Mouse (Mus musculus) MEL (cell line): Measurements from ENCODE around the gene P2rx4. TPM values are rescaled to one million over a fixed set of nuclear protein-coding genes. Genes with fewer than 3 reads are reported as not detected.
A peak's percentile ranks its signal among the peaks of the same experiment; 100 is the strongest.

ENCODE experiments used
- DNase-seq: peaks from one replicate; pipeline ENCODE4 v3.0.0; 2011; ENCODE audit warnings: low read depth, low spot score
- H3K27ac ChIP-seq: 2 replicates; pipeline ENCODE4 v1.5.1; 2012; ENCODE audit warnings: low read depth, mild to moderate bottlenecking, control low read depth, low read length, moderate library complexity; ENCODE audit not compliant: control insufficient read depth
- H3K27me3 ChIP-seq, 2 experiments: fragments of 150-350 bp in 1 of 2; sonication (generic) in 1 of 2; 2 replicates each; pipeline ENCODE4 v1.6.1; 2012; ENCODE audit warnings: low read length in 2 of 2, mild to moderate bottlenecking in 2 of 2, improper control_type of control experiment in 1 of 2, moderate library complexity in 1 of 2; ENCODE audit not compliant: insufficient read depth in 2 of 2, control insufficient read depth in 1 of 2
- H3K36me3 ChIP-seq, 2 experiments: 2 replicates each; pipeline ENCODE4 v1.6.1; 2012 to 2014; ENCODE audit warnings: low read length in 2 of 2, improper control_type of control experiment in 1 of 2, inconsistent platforms in 1 of 2, mild to moderate bottlenecking in 1 of 2; ENCODE audit not compliant: insufficient read depth in 2 of 2, control insufficient read depth in 1 of 2
- H3K4me1 ChIP-seq, 2 experiments: fragments of 150-350 bp in 1 of 2; sonication (generic) in 1 of 2; 2 replicates each; pipeline ENCODE4 v1.6.1; 2012; ENCODE audit warnings: low read length in 2 of 2, improper control_type of control experiment in 1 of 2, mild to moderate bottlenecking in 1 of 2; ENCODE audit not compliant: insufficient read depth in 2 of 2, control insufficient read depth in 1 of 2
- H3K4me3 ChIP-seq, 2 experiments: fragments of 150-350 bp in 1 of 2; sonication (generic) in 1 of 2; 2 replicates each; pipeline ENCODE4 v1.5.1; 2012; ENCODE audit warnings: low read depth in 2 of 2, low read length in 2 of 2, mild to moderate bottlenecking in 2 of 2, moderate library complexity in 2 of 2, control low read depth in 1 of 2, improper control_type of control experiment in 1 of 2; ENCODE audit not compliant: control insufficient read depth in 1 of 2, insufficient read depth in 1 of 2
- H3K79me2 ChIP-seq: 2 replicates; pipeline ENCODE4 v1.6.1; 2012; ENCODE audit warnings: mild to moderate bottlenecking, low read length, moderate library complexity; ENCODE audit not compliant: control insufficient read depth, poor library complexity, insufficient read depth
- H3K9ac ChIP-seq: 2 replicates; pipeline ENCODE4 v1.6.1; 2012; ENCODE audit warnings: low read depth, mild to moderate bottlenecking, control low read depth, low read length, moderate library complexity; ENCODE audit not compliant: control insufficient read depth, poor library complexity, severe bottlenecking
- H3K9me3 ChIP-seq: fragments of 150-350 bp; sonication (generic); replicated peaks from 2 replicates; pipeline ENCODE4 v1.6.1; 2012; ENCODE audit warnings: mild to moderate bottlenecking, low read length, improper control_type of control experiment, moderate library complexity; ENCODE audit not compliant: insufficient read depth
- BHLHE40 ChIP-seq: IDR thresholded peaks from 2 replicates; pipeline ENCODE4 v1.6.1; 2012; ENCODE audit warnings: low read depth, mild to moderate bottlenecking, inconsistent platforms, low read length, improper control_type of control experiment, borderline replicate concordance
- CHD1 ChIP-seq: IDR thresholded peaks from 2 replicates; pipeline ENCODE4 v1.6.1; 2012; ENCODE audit warnings: low read depth, mild to moderate bottlenecking, inconsistent platforms, low read length, improper control_type of control experiment
- ELF1 ChIP-seq: IDR thresholded peaks from 2 replicates; pipeline ENCODE4 v1.6.1; 2014; ENCODE audit warnings: low read depth, mild to moderate bottlenecking, inconsistent platforms, low read length, improper control_type of control experiment, moderate library complexity
- EP300 ChIP-seq, 2 experiments: IDR thresholded peaks; 2 replicates each; pipeline ENCODE4 v1.6.1; 2011; ENCODE audit warnings: improper control_type of control experiment in 2 of 2, low read length in 2 of 2, low read depth in 1 of 2, mild to moderate bottlenecking in 1 of 2
- ETS1 ChIP-seq: IDR thresholded peaks from 2 replicates; pipeline ENCODE4 v1.6.1; 2012; ENCODE audit warnings: low read depth, mild to moderate bottlenecking, inconsistent platforms, low read length, improper control_type of control experiment, moderate library complexity
- GABPA ChIP-seq: IDR thresholded peaks from 2 replicates; pipeline ENCODE4 v1.6.1; 2012; ENCODE audit warnings: low read depth, mild to moderate bottlenecking, inconsistent platforms, low read length, improper control_type of control experiment, moderate library complexity
- GATA1 ChIP-seq: IDR thresholded peaks from 2 replicates; pipeline ENCODE4 v1.6.1; 2011; ENCODE audit warnings: low read depth, low read length, improper control_type of control experiment
- HCFC1 ChIP-seq: IDR thresholded peaks from 2 replicates; pipeline ENCODE4 v1.6.1; 2012; ENCODE audit warnings: low read depth, mild to moderate bottlenecking, inconsistent platforms, low read length, improper control_type of control experiment, moderate library complexity
- JUND ChIP-seq: IDR thresholded peaks from 2 replicates; pipeline ENCODE4 v1.6.1; 2011; ENCODE audit warnings: low read depth, mild to moderate bottlenecking, improper control_type of control experiment, low read length
- MAFK ChIP-seq: IDR thresholded peaks from 2 replicates; pipeline ENCODE4 v1.6.1; 2011; ENCODE audit warnings: low read depth, mild to moderate bottlenecking, low read length, improper control_type of control experiment, borderline replicate concordance
- MAZ ChIP-seq: IDR thresholded peaks from 2 replicates; pipeline ENCODE4 v1.6.1; 2012; ENCODE audit warnings: low read depth, mild to moderate bottlenecking, inconsistent platforms, low read length, improper control_type of control experiment
- MEF2A ChIP-seq: IDR thresholded peaks from 2 replicates; pipeline ENCODE4 v1.6.1; 2014; ENCODE audit warnings: low read depth, mild to moderate bottlenecking, inconsistent platforms, low read length, improper control_type of control experiment; ENCODE audit not compliant: poor library complexity, insufficient replicate concordance, severe bottlenecking; ENCODE audit errors: extremely low read depth
- MXI1 ChIP-seq: IDR thresholded peaks from 2 replicates; pipeline ENCODE4 v1.6.1; 2011; ENCODE audit warnings: mild to moderate bottlenecking, low read depth, low read length, improper control_type of control experiment
- MYB ChIP-seq: IDR thresholded peaks from 2 replicates; pipeline ENCODE4 v1.6.1; 2011; ENCODE audit warnings: mild to moderate bottlenecking, low read depth, low read length, improper control_type of control experiment
- MYC ChIP-seq: IDR thresholded peaks from 2 replicates; pipeline ENCODE4 v1.6.1; 2011; ENCODE audit warnings: low read depth, mild to moderate bottlenecking, low read length, improper control_type of control experiment, moderate library complexity
- POLR2A ChIP-seq, 2 experiments: IDR thresholded peaks; 2 replicates each; pipeline ENCODE4 v1.6.1; 2011 to 2012; ENCODE audit warnings: low read length in 2 of 2, mild to moderate bottlenecking in 2 of 2, control low read depth in 1 of 2, improper control_type of control experiment in 1 of 2, low read depth in 1 of 2, moderate library complexity in 1 of 2; ENCODE audit not compliant: control insufficient read depth in 1 of 2, insufficient read depth in 1 of 2, poor library complexity in 1 of 2
- POLR2AphosphoS5 ChIP-seq: IDR thresholded peaks from 2 replicates; pipeline ENCODE4 v1.6.1; 2012; ENCODE audit warnings: low read depth, borderline replicate concordance, mild to moderate bottlenecking, inconsistent platforms, low read length, moderate library complexity, mixed read lengths
- RAD21 ChIP-seq: IDR thresholded peaks from 2 replicates; pipeline ENCODE4 v1.6.1; 2011; ENCODE audit warnings: mild to moderate bottlenecking, low read depth, low read length, improper control_type of control experiment
- RCOR1 ChIP-seq: IDR thresholded peaks from 2 replicates; pipeline ENCODE4 v1.6.1; 2012; ENCODE audit warnings: low read depth, mild to moderate bottlenecking, inconsistent platforms, low read length, improper control_type of control experiment
- SIN3A ChIP-seq: IDR thresholded peaks from 2 replicates; pipeline ENCODE4 v1.6.1; 2012; ENCODE audit warnings: low read length, improper control_type of control experiment, inconsistent platforms
- TBP ChIP-seq: IDR thresholded peaks from 2 replicates; pipeline ENCODE4 v1.8.0; 2011; ENCODE audit warnings: low read depth, low read length, improper control_type of control experiment
- TCF12 ChIP-seq: IDR thresholded peaks from 2 replicates; pipeline ENCODE4 v1.6.1; 2014; ENCODE audit warnings: low read depth, mild to moderate bottlenecking, inconsistent platforms, low read length, improper control_type of control experiment, moderate library complexity
- UBTF ChIP-seq: IDR thresholded peaks from 2 replicates; pipeline ENCODE4 v1.6.1; 2012; ENCODE audit warnings: low read depth, mild to moderate bottlenecking, inconsistent platforms, low read length, improper control_type of control experiment, moderate library complexity, borderline replicate concordance; ENCODE audit not compliant: insufficient read depth
- USF1 ChIP-seq: IDR thresholded peaks from 2 replicates; pipeline ENCODE4 v1.6.1; 2014; ENCODE audit warnings: low read depth, mild to moderate bottlenecking, inconsistent platforms, low read length, improper control_type of control experiment, moderate library complexity
- ZC3H11A ChIP-seq: IDR thresholded peaks from 2 replicates; pipeline ENCODE4 v1.6.1; 2012; ENCODE audit warnings: low read depth, mild to moderate bottlenecking, inconsistent platforms, low read length, improper control_type of control experiment
- ZMIZ1 ChIP-seq: IDR thresholded peaks from 2 replicates; pipeline ENCODE4 v1.6.1; 2012; ENCODE audit warnings: low read depth, mild to moderate bottlenecking, inconsistent platforms, low read length, improper control_type of control experiment, moderate library complexity
- ZNF384 ChIP-seq: IDR thresholded peaks from 2 replicates; pipeline ENCODE4 v1.6.1; 2012; ENCODE audit warnings: low read depth, mild to moderate bottlenecking, inconsistent platforms, low read length, improper control_type of control experiment
- polyA plus RNA-seq, 2 experiments: library from polyadenylated mRNA; stranded (reverse) in 1 of 2; unstranded in 1 of 2; fragments of >175 nt in 1 of 2; fragments of >200 nt in 1 of 2; gene quantifications; 2 replicates each; pipeline versions ENCODE4 v1.2.1 to v1.2.4; 2012; ENCODE audit warnings: low replicate concordance in 2 of 2, low read depth in 1 of 2; ENCODE audit not compliant: insufficient read length in 2 of 2, insufficient read depth in 1 of 2, missing spikeins in 1 of 2
- total RNA-seq: library from RNA; depleted of rRNA; stranded (reverse); fragments of 300-350 nt; gene quantifications from 2 replicates; pipeline ENCODE4 v1.2.3, GENCODE M21; 2012

Gene P2rx4
- total and polyA plus RNA-seq, 3 experiments = 15.2 to 30.9 TPM; not detected in 1

DNA sequence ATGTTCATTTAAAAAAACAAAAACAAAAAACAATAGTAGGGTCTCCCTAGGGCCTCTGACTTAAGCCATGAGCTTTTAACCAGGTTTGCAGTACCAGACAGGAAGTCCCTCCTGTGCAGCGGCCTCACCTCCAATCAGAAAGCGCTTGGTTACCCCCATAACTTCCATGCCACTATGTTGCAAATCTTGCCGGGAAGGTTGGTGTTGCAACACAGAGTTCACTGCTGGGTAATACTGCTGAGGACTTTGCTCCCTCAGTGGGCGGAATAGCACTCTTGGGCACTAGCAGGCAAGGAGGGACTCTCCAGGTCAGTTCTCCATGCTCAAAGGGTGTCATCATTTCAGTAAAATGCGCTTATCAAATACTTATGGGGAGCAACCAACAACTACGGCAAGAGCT is 44.8 kb upstream of the P2rx4 start (continued):
- TF ChIP-seq GABPA (no peak), TCF12 (no peak), MXI1 (no peak), UBTF (no peak)

GRCm38 (mm10) chr5:122665036-122665435 is 42.3 kb upstream of the P2rx4 start:
- Histone ChIP-seq H3K4me3 (no peak overlapping the region), H3K9ac (no peak overlapping the region), H3K27me3 (no peaks in the 10 kb centered on the region), H3K27ac (no peak overlapping the region), H3K9me3 (no peaks in the 10 kb centered on the region), H3K79me2 (no peaks in the 10 kb centered on the region)
- no peak for TF ChIP-seq MYC
- TF ChIP-seq UBTF = no peak
- TF ChIP-seq ELF1 = no peak
- no peak for TF ChIP-seq SIN3A
- no peak for TF ChIP-seq POLR2A (IDR thresholded peaks at IDR 0.05; ENCODE audit: control insufficient read depth in 1 of 2, insufficient read depth in 1 of 2, low read depth in 1 of 2, low read length in 2 of 2, poor library complexity in 1 of 2)
- no peak for TF ChIP-seq ETS1
- TF ChIP-seq, all 39 proteins: peak for 0
- Histone ChIP-seq H3K4me1 (peaks cover 10 to 25% of the 10 kb centered on the region in 2 experiments; a peak in 3 of 4 replicates), H3K36me3 (peaks cover 6 to 29% of the 10 kb centered on the region in 2 experiments)
- no peak for DNase-seq

- peak overlapping the region; percentile 47 for H3K9ac ChIP-seq
- H3K36me3 ChIP-seq = peaks cover 14 to 33% of the 10 kb centered on the region in 2 experiments
- H3K79me2 ChIP-seq = no peaks in the 10 kb centered on the region
- H3K9me3 ChIP-seq = no peaks in the 10 kb centered on the region
- H3K4me3 ChIP-seq = no peak overlapping the region
- no peaks in the 10 kb centered on the region for H3K27me3 ChIP-seq
- DNase-seq = peak; percentile 88
- H3K27ac ChIP-seq = peak overlapping the region; percentile 96
- peaks cover 11 to 28% of the 10 kb centered on the region in 2 experiments; a peak in 3 of 4 replicates for H3K4me1 ChIP-seq
- TF ChIP-seq GATA1 (peak; percentile 81), TBP (no peak), ZMIZ1 (no peak), MAZ (peak; percentile 64; the same call in 1 of the 2 replicates), ZNF384 (peak; percentile 19), MAFK (no peak), TCF12 (peak; percentile 82), MYB (peak; percentile 62; the same call in 1 of the 2 replicates), RAD21 (no peak), POLR2AphosphoS5 (no peak), MEF2A (peak; percentile 60; the same call in 1 of the 2 replicates), USF1 (0 out of 2 replicates have a peak, but pooled peaks have one; percentile 18), UBTF (no peak), JUND (no peak), BHLHE40 (0 out of 2 replicates have a peak, but pooled peaks have one; percentile 22), RCOR1 (peak; percentile 73), HCFC1 (no peak), EP300 (IDR thresholded peaks at IDR 0.05; ENCODE audit: low read depth in 1 of 2, low read length in 2 of 2) (peak; percentile 86 to 88), ZC3H11A (no peak), CHD1 (no peak)
These were observed 38.1 kb upstream of the P2rx4 start for GRCm38 (mm10) chr5:122668981-122669897.
